Mouse (Mus musculus) kidney, adult 2 months (tissue): ENCODE measurements at regions not wholly inside any gene's neighbourhood (a gene's known extent, or its start where the extent isn't known, plus 50 kb on each side); places are given as distances from the start of the nearest gene placed in this dataset.

ENCODE experiments used
- DNase-seq: peaks from one replicate; pipeline ENCODE4 v3.0.0; 2021
- H3K27ac ChIP-seq: fragments of 200-500 bp; 2 replicates; pipeline ENCODE4 v1.5.1; 2012; ENCODE audit warnings: low read depth, low read length, control low read depth, inconsistent platforms; ENCODE audit not compliant: insufficient read depth
- H3K27me3 ChIP-seq: fragments of 200-500 bp; replicated peaks from 2 replicates; pipeline ENCODE4 v1.6.1; 2012; ENCODE audit warnings: mild to moderate bottlenecking, moderate library complexity, low read length, inconsistent platforms; ENCODE audit not compliant: control insufficient read depth, insufficient read depth
- H3K36me3 ChIP-seq: fragments of 200-500 bp; 2 replicates; pipeline ENCODE4 v1.6.1; 2012; ENCODE audit warnings: mild to moderate bottlenecking, moderate library complexity, low read length, inconsistent platforms; ENCODE audit not compliant: control insufficient read depth, insufficient read depth
- H3K4me1 ChIP-seq: fragments of 200-500 bp; 2 replicates; pipeline ENCODE4 v1.6.1; 2011; ENCODE audit warnings: low read length; ENCODE audit not compliant: control insufficient read depth, insufficient read depth
- H3K4me3 ChIP-seq: fragments of 200-500 bp; 2 replicates; pipeline ENCODE4 v1.5.1; 2011; ENCODE audit warnings: mild to moderate bottlenecking, low read depth, low read length, control low read depth; ENCODE audit not compliant: insufficient read depth
- CTCF ChIP-seq: fragments of 200-500 bp; conservative IDR thresholded peaks from 2 replicates; pipeline ENCODE4 v1.5.1; 2011; ENCODE audit warnings: low read depth, mild to moderate bottlenecking, control low read depth, low read length, moderate library complexity, mixed read lengths; ENCODE audit not compliant: insufficient read depth, insufficient read length
- POLR2A ChIP-seq: fragments of 200-500 bp; IDR thresholded peaks from one replicate; pipeline ENCODE4 v1.6.1; 2011; ENCODE audit warnings: low read depth, low read length, control low read depth
- WGBS: fragments of 180-500 bp; shearing (Covaris S2); methylation state at CpG from one replicate; pipeline ENCODE4 v1.1.7; 2018; 5-methylcytosine and 5-hydroxymethylcytosine counted together

DNA sequence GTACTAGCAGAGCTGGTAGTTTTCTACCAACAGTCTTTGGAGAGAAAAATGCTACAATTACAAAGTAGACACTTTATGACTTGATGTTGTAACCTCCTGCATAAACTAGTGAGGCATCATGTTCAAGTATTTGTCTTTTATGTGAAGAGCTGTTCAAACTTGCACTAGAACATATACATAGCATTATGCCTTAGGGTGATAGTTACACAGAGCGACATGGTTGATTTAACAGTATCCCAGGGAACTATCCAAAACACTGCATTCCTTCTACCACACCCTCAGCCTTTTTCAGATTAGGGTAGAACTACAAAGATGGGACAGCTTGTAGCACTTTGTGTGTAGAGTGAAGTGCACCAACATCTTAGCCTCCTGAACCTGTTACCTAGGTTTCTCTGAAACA, 220.0 kb upstream of the Cblb start:
- Histone ChIP-seq H3K4me3 (no peak overlapping the region), H3K27me3 (no peaks in the 10 kb centered on the region), H3K4me1 (no peaks in the 10 kb centered on the region), H3K27ac (no peak overlapping the region), H3K36me3 (no peaks in the 10 kb centered on the region)
- TF ChIP-seq CTCF (no peak), POLR2A (no peak)
- WGBS: 59% methylated on average over 1 of the region's 1 CpGs
- DNase-seq: no peak

GRCm38 (mm10) chr16:51842770-51843169, 188.3 kb upstream of the Cblb start:
- DNase-seq: no peak
- TF ChIP-seq POLR2A: no peak
- no peak for TF ChIP-seq CTCF
- Histone ChIP-seq H3K27me3 (no peaks in the 10 kb centered on the region), H3K36me3 (no peaks in the 10 kb centered on the region), H3K27ac (no peak overlapping the region), H3K4me1 (no peaks in the 10 kb centered on the region), H3K4me3 (no peak overlapping the region)
- WGBS: 88% methylated on average over 3 of the region's 3 CpGs

DNA sequence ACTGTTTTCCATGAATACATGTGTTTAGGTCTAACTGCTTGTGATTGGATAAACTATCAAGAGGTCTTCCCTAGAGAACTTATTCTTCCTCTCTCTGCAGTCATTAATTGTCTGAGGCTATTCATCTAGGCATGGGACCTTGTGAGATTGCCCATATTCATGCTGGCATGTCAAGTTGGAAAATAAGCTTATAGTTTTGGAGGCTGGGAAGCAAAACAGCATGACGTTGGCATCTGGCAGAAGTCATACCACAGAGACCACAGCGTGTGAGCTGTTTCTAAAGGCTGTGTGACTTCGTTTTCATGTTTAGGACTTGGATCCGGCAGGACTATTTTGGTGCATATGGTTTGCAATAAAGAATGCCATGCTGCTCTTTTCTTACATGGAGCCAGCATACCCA, 185.5 kb upstream of the Cblb start:
- Histone ChIP-seq H3K4me1 (no peaks in the 10 kb centered on the region), H3K36me3 (no peaks in the 10 kb centered on the region), H3K4me3 (no peak overlapping the region), H3K27me3 (no peaks in the 10 kb centered on the region), H3K27ac (no peak overlapping the region)
- DNase-seq: no peak
- WGBS: 93% methylated on average over 4 of the region's 4 CpGs
- TF ChIP-seq POLR2A (no peak), CTCF (no peak)

DNA sequence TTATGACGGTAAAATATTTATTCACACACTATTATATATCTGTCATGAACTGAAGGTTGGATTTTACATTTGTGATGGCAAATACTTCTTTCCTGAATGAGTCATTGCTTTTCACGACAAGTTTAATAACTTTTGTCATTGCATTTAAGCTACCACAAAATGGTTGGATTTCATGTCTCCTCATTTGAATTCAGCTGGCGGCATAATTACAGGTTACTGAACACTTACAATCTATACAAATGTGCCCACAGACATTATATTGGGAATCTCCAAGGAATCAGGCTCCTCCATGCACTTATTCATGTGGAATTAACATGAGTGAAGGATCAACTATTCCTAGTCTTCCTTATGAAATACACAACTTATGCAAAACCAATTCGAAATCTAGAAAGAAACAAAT, 150.3 kb upstream of the Cblb start:
- no peak overlapping the region for H3K27ac ChIP-seq
- H3K4me1 ChIP-seq: no peaks in the 10 kb centered on the region
- H3K4me3 ChIP-seq: no peak overlapping the region
- TF ChIP-seq POLR2A (no peak), CTCF (no peak)
- H3K27me3 ChIP-seq: no peaks in the 10 kb centered on the region
- no peak for DNase-seq
- 93% methylated on average over 4 of the region's 4 CpGs for WGBS
- H3K36me3 ChIP-seq: no peaks in the 10 kb centered on the region

DNA sequence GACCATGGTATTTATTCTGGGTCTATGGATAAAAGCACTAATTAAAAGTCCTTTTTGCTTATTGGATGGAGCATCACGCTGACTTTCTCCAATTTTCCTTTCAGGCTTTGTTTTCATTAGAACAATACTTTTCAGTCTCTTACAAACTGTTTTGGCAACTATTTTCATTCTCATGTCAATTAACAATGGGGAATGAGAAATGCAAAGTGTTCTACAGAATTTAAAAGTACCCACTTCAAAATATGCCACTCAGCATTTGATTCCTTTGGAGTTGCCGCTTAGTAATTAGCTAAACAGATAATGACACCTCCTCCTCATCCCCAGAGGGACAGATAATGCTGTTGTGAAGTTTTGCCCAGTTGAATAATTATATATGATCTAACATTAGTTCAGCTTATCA, 149.9 kb upstream of the Cblb start:
- Histone ChIP-seq H3K27me3 (no peaks in the 10 kb centered on the region), H3K4me1 (no peaks in the 10 kb centered on the region), H3K36me3 (no peaks in the 10 kb centered on the region), H3K27ac (no peak overlapping the region), H3K4me3 (no peak overlapping the region)
- TF ChIP-seq POLR2A: no peak
- no peak for TF ChIP-seq CTCF
- DNase-seq: no peak
- WGBS: 95% methylated on average over 2 of the region's 2 CpGs

DNA sequence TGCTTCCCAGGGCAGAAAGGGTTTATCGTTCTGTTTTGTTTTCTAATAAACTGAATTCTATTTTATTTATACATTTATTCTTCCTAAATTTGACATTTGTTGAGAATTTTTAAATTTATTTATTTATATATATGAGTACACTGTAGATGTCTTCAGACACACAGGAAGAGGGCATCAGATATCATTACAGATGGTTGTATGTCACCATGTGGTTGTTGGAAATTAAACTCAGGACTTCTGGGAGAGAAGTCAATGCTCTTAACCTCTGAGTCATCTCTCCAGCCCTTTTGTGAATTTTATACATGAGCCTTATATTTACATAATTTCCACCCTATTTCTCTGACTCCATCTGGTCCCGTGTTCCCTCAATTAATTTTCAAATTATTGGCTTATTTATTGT, 147.2 kb upstream of the Cblb start:
- Histone ChIP-seq H3K4me1 (no peaks in the 10 kb centered on the region), H3K27me3 (no peaks in the 10 kb centered on the region), H3K36me3 (no peaks in the 10 kb centered on the region), H3K4me3 (no peak overlapping the region), H3K27ac (no peak overlapping the region)
- TF ChIP-seq POLR2A: no peak
- no peak for TF ChIP-seq CTCF
- DNase-seq: no peak
- 91% methylated on average over 2 of the region's 2 CpGs for WGBS

GRCm38 (mm10) chr16:51887496-51887895, 143.5 kb upstream of the Cblb start:
- Histone ChIP-seq H3K36me3 (no peaks in the 10 kb centered on the region), H3K4me3 (no peak overlapping the region), H3K27me3 (no peaks in the 10 kb centered on the region), H3K4me1 (no peaks in the 10 kb centered on the region), H3K27ac (no peak overlapping the region)
- WGBS: 90% methylated on average over 5 of the region's 5 CpGs
- no peak for TF ChIP-seq POLR2A
- no peak for DNase-seq

- Histone ChIP-seq H3K27me3 (no peaks in the 10 kb centered on the region), H3K27ac (no peak overlapping the region), H3K36me3 (no peaks in the 10 kb centered on the region), H3K4me1 (no peaks in the 10 kb centered on the region), H3K4me3 (no peak overlapping the region)
- no peak for DNase-seq
- no peak for TF ChIP-seq CTCF
- no peak for TF ChIP-seq POLR2A
- 95% methylated on average over 2 of the region's 2 CpGs for WGBS
Observed at GRCm38 (mm10) chr16:51905588-51905987, 125.4 kb upstream of the Cblb start.
